Mouse (Mus musculus) spleen, adult 2 months (tissue): Measurements from ENCODE around the gene Pcbp3. TPM values are rescaled to one million over a fixed set of nuclear protein-coding genes. Genes with fewer than 3 reads are reported as not detected.

Experiments
- DNase-seq, 2 experiments: peaks; one replicate each; pipeline versions ENCODE4 v3.0.0 to v3.0.0-alpha.2; 2012 to 2021; ENCODE audit warnings: low spot score in 2 of 2, low read depth in 1 of 2
- H3K27ac ChIP-seq: fragments of 200-500 bp; 2 replicates; pipeline ENCODE4 v1.5.1; 2012; ENCODE audit warnings: low read length, inconsistent platforms; ENCODE audit not compliant: insufficient read depth
- H3K27me3 ChIP-seq: fragments of 200-500 bp; 2 replicates; pipeline ENCODE4 v1.6.1; 2012; ENCODE audit warnings: mild to moderate bottlenecking, moderate library complexity, low read length, inconsistent platforms; ENCODE audit not compliant: control insufficient read depth, insufficient read depth
- H3K36me3 ChIP-seq: fragments of 200-500 bp; 2 replicates; pipeline ENCODE4 v1.6.1; 2012; ENCODE audit warnings: mild to moderate bottlenecking, low read length, inconsistent platforms; ENCODE audit not compliant: control insufficient read depth, insufficient read depth
- H3K4me1 ChIP-seq: fragments of 200-500 bp; 2 replicates; pipeline ENCODE4 v1.6.1; 2011; ENCODE audit warnings: inconsistent platforms; ENCODE audit not compliant: control insufficient read depth, insufficient read depth, insufficient read length
- H3K4me3 ChIP-seq: fragments of 200-500 bp; 2 replicates; pipeline ENCODE4 v1.5.1; 2011; ENCODE audit warnings: mild to moderate bottlenecking, inconsistent platforms; ENCODE audit not compliant: insufficient read depth, insufficient read length; ENCODE audit errors: extremely low read depth
- CTCF ChIP-seq: fragments of 200-500 bp; IDR thresholded peaks from 2 replicates; pipeline ENCODE4 v1.5.1; 2011; ENCODE audit warnings: mild to moderate bottlenecking, inconsistent platforms; ENCODE audit not compliant: insufficient read depth, insufficient read length, insufficient replicate concordance; ENCODE audit errors: extremely low read depth
- POLR2A ChIP-seq: fragments of 200-500 bp; IDR thresholded peaks from 2 replicates; pipeline ENCODE4 v1.6.1; 2011; ENCODE audit warnings: low read depth, low read length, inconsistent platforms
- WGBS: fragments of 180-500 bp; shearing (Covaris S2); methylation state at CpG from one replicate; pipeline ENCODE4 v1.1.7; 2018; 5-methylcytosine and 5-hydroxymethylcytosine counted together
- polyA plus RNA-seq: library from polyadenylated mRNA; depleted of rRNA; stranded (reverse); fragments of >200 nt; gene quantifications from 2 replicates; pipeline ENCODE4 v1.2.3, GENCODE M21; 2012

Pcbp3 gene
- polyA plus RNA-seq, 1 experiment: 3.8 TPM

DNA sequence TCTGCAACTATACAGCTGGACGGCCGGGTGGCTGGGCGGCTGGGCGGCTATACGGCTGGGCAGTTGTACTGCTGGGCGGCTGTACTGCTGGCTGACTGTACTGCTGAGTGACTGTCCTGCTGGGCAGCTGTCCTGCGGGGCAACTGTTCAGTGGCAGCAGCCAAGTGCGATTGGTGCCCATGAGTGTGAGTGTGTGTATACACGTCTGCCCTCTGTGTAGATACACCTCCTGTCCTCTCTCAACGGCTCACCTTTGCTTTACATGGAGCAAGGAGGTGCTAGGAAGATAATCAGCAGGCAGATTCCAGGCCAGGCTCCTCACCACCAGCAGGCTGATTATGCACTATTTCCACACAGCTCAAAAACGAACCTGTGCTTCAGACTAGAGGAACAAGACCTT, 152.2 kb downstream of the Pcbp3 start:
- Histone ChIP-seq H3K27ac (no peak overlapping the region), H3K4me3 (no peak overlapping the region), H3K36me3 (no peaks in the 10 kb centered on the region), H3K27me3 (no peaks in the 10 kb centered on the region), H3K4me1 (no peaks in the 10 kb centered on the region)
- WGBS: 90% methylated on average over 11 of the region's 11 CpGs
- TF ChIP-seq POLR2A: no peak
- no peak for TF ChIP-seq CTCF
- no peak for DNase-seq

- no peaks in the 10 kb centered on the region for H3K27me3 ChIP-seq
- H3K4me3 ChIP-seq: no peak overlapping the region
- no peaks in the 10 kb centered on the region for H3K4me1 ChIP-seq
- TF ChIP-seq POLR2A (no peak), CTCF (no peak)
- no peak for DNase-seq
- H3K36me3 ChIP-seq: no peaks in the 10 kb centered on the region
- WGBS: 78% methylated on average over 10 of the region's 10 CpGs
- H3K27ac ChIP-seq: no peak overlapping the region
Measured at GRCm38 (mm10) chr10:76808446-76809400, 153.0 kb downstream of the Pcbp3 start.

GRCm38 (mm10) chr10:76802500-76802885, 159.2 kb downstream of the Pcbp3 start:
- TF ChIP-seq CTCF (no peak), POLR2A (no peak)
- WGBS: 90% methylated on average over 4 of the region's 4 CpGs

DNA sequence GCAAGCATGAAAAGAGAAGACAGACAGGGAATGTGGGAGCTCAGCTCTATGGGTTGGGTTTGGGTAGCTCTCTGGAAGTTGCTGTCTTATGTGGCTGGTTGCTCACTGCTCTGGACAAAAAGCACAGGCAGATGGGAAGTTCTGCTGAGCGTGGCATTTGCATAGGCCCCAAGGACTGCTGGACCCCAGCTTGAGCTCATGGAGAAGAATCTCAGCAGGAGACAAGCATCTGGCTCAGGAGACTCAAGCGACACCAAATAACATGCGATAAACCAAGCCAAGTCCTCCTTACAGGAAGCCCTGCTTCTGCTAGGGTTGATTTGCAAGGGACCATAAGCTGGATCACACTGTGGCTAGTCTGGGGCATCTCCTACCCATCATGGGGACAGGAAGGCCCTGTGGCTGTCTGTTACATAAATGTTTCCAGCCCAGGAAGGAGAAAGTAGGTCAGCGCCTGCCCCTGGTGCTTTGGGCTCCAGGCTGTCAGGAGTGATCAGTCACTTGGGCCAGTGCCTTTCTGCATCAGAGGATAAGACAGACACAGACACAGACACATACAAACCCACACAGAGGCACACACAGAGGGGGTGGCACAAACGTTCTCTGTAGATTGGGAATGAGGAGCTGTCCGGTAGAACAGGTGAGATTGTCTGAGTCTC, 159.7 kb downstream of the Pcbp3 start:
- TF ChIP-seq POLR2A (no peak), CTCF (no peak)
- DNase-seq: no peak
- H3K36me3 ChIP-seq: no peaks in the 10 kb centered on the region
- H3K4me3 ChIP-seq: no peak overlapping the region
- WGBS: 86% methylated on average over 6 of the region's 6 CpGs
- H3K27ac ChIP-seq: no peak overlapping the region
- H3K4me1 ChIP-seq: no peaks in the 10 kb centered on the region
- H3K27me3 ChIP-seq: no peaks in the 10 kb centered on the region

More at GRCm38 (mm10) chr10:76802500-76802885, 159.2 kb downstream of the Pcbp3 start:
- no peak overlapping the region for H3K4me3 ChIP-seq
- no peaks in the 10 kb centered on the region for H3K27me3 ChIP-seq
- no peak overlapping the region for H3K27ac ChIP-seq
- no peaks in the 10 kb centered on the region for H3K36me3 ChIP-seq
- no peak for DNase-seq
- no peaks in the 10 kb centered on the region for H3K4me1 ChIP-seq

DNA sequence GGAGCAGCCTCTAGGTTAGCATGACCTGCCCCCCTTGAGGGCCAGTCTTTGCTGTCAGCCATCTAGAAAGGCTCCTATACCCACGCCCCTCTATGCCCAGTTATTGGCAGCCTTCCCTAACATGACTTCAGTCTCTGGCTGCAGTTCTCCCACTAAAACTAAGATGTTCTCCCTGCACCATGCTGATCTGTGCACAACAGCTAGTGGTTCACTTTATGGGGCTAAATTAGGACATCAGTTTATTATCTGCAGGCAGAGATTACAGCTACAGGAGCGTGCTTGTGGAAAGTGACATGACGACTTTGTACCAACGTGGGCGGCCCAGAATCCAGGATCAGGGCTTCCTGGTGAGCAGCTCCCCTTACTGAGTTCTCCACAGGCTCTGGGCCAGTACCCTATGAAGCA, 160.4 kb downstream of the Pcbp3 start:
- WGBS: 88% methylated on average over 5 of the region's 5 CpGs
- H3K4me1 ChIP-seq: no peaks in the 10 kb centered on the region
- no peaks in the 10 kb centered on the region for H3K27me3 ChIP-seq
- H3K36me3 ChIP-seq: no peaks in the 10 kb centered on the region
- TF ChIP-seq CTCF: no peak
- TF ChIP-seq POLR2A: no peak
- DNase-seq: no peak
- H3K4me3 ChIP-seq: no peak overlapping the region
- no peak overlapping the region for H3K27ac ChIP-seq

DNA sequence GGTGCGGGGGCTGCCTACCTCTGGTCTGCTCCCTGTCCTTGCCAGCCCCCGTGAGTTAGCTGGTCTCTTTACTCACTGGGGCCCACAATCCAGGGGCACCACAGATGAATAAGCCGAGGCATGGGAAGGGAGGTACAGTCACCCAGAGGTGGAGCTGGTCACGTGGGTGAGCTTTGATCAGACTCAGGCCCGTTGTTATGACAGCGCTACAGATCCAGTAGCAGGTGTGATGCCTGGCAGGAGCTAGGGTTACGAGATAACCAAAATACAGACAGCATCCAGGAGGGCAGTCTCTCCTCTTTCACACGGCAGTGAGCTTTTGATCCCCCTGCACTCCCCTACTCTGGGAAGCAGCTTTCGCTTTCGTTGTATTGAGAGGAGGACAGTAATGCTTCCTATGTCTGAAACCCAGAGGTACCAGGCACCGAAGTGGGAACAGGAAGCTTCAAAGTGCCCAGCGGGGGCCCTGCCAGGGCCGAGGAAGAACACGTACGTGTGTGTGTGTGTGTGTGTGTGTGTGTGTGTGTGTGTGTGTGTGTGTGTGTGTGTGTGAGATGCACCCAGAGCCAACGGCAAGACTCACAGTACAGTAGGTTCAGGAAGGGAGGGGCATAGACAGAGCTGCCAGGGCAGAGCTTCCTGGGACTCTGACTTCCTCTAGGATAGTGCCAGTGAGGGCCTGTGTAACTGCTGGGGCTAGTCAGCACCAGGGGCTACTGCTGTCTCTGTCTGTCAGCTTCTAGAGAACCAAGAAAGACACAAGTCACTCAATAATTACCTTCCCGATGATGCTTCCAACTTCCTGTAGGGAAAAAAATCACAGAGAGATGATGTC, 162.7 kb downstream of the Pcbp3 start:
- TF ChIP-seq CTCF (no peak), POLR2A (no peak)
- no peak overlapping the region for H3K27ac ChIP-seq
- WGBS: 22% methylated on average over 16 of the region's 17 CpGs
- H3K27me3 ChIP-seq: no peaks in the 10 kb centered on the region
- H3K4me1 ChIP-seq: no peaks in the 10 kb centered on the region
- DNase-seq: no peak
- H3K36me3 ChIP-seq: no peaks in the 10 kb centered on the region
- peak overlapping the region; percentile 37 for H3K4me3 ChIP-seq

GRCm38 (mm10) chr10:76794102-76794501, 167.6 kb downstream of the Pcbp3 start:
- TF ChIP-seq CTCF (no peak), POLR2A (no peak)
- WGBS: 87% methylated on average over 3 of the region's 3 CpGs

More at GRCm38 (mm10) chr10:76794102-76794501, 167.6 kb downstream of the Pcbp3 start:
- Histone ChIP-seq H3K27me3 (no peaks in the 10 kb centered on the region), H3K4me3 (no peak overlapping the region), H3K36me3 (no peaks in the 10 kb centered on the region), H3K27ac (no peak overlapping the region), H3K4me1 (no peaks in the 10 kb centered on the region)
- no peak for DNase-seq
